Mouse (Mus musculus) heart, embryonic 11.5 days (tissue): ENCODE results near the gene Rps19bp1. TPM values are rescaled to one million over a fixed set of nuclear protein-coding genes. Genes with fewer than 3 reads are reported as not detected.

ENCODE experiments used
- ATAC-seq: fragments of 200-750 bp; cut with Nextera tagmentation; replicated peaks from 2 replicates; pipeline ENCODE4 v1.8.0; 2017; ENCODE audit warnings: moderate library complexity; ENCODE audit not compliant: insufficient number of reproducible peaks, low FRiP score, low TSS enrichment
- H3K27ac ChIP-seq: fragments of 300-500 bp; sonication (generic); 2 replicates; pipeline ENCODE4 v1.5.1; 2014; ENCODE audit warnings: mild to moderate bottlenecking, low read depth, low read length
- H3K27me3 ChIP-seq: fragments of 300-500 bp; sonication (generic); 2 replicates; pipeline ENCODE4 v1.6.1; 2014; ENCODE audit warnings: mild to moderate bottlenecking, low read length, mixed read lengths; ENCODE audit not compliant: control insufficient read depth, insufficient read depth
- H3K36me3 ChIP-seq: fragments of 300-500 bp; sonication (generic); 2 replicates; pipeline ENCODE4 v1.6.1; 2014; ENCODE audit warnings: mild to moderate bottlenecking, low read length, moderate library complexity, mixed read lengths; ENCODE audit not compliant: control insufficient read depth, insufficient read depth
- H3K4me1 ChIP-seq: fragments of 300-500 bp; sonication (generic); 2 replicates; pipeline ENCODE4 v1.6.1; 2014; ENCODE audit warnings: low read length; ENCODE audit not compliant: control insufficient read depth, insufficient read depth
- H3K4me2 ChIP-seq: fragments of 300-500 bp; sonication (generic); 2 replicates; pipeline ENCODE4 v1.6.1; 2014; ENCODE audit warnings: mild to moderate bottlenecking, moderate library complexity
- H3K4me3 ChIP-seq: fragments of 300-500 bp; sonication (generic); 2 replicates; pipeline ENCODE4 v1.5.1; 2014; ENCODE audit warnings: low read depth, low read length
- H3K9ac ChIP-seq: fragments of 300-500 bp; sonication (generic); 2 replicates; pipeline ENCODE4 v1.6.1; 2014; ENCODE audit warnings: mild to moderate bottlenecking, low read depth, low read length, moderate library complexity
- H3K9me3 ChIP-seq: fragments of 300-500 bp; sonication (generic); replicated peaks from 2 replicates; pipeline ENCODE4 v1.6.1; 2016; ENCODE audit warnings: low read length; ENCODE audit not compliant: control insufficient read depth
- WGBS: fragments of 180-500 bp; shearing (Covaris S2); extraction: QIAGEN DNeasy Blood & Tissue Kit; methylation state at CpG from one replicate; pipeline ENCODE4 v1.1.7; 2014; ENCODE audit not compliant: insufficient replicate concordance; 5-methylcytosine and 5-hydroxymethylcytosine counted together
- polyA plus RNA-seq: library from polyadenylated mRNA; unstranded; fragments of >200 nt; fragmentation: Nextera tagmentation; extraction: Ambion mirVana; gene quantifications from 2 replicates; pipeline ENCODE4 v1.2.1, GENCODE M21; 2014

The Rps19bp1 gene
- polyA plus RNA-seq, 1 experiment from 2014 or later = 53.8 TPM

- ATAC-seq = no peak
- Histone ChIP-seq H3K27ac (0 out of 2 replicates have a peak overlapping the region, but pooled peaks have one; percentile 38), H3K36me3 (peaks cover 5% of the 10 kb centered on the region; the same call in 1 of the 2 replicates), H3K4me1 (peaks cover 9% of the 10 kb centered on the region), H3K9me3 (no peaks in the 10 kb centered on the region), H3K27me3 (no peaks in the 10 kb centered on the region), H3K4me2 (peak overlapping the region; percentile 68), H3K4me3 (no peak overlapping the region), H3K9ac (peak overlapping the region; percentile 94; the same call in 1 of the 2 replicates)
- 69% methylated on average over 4 of the region's 4 CpGs for WGBS
Measured at GRCm38 (mm10) chr15:80233053-80233452, 31.1 kb downstream of the Rps19bp1 start.

GRCm38 (mm10) chr15:80232331-80232730 is 31.8 kb downstream of the Rps19bp1 start:
- WGBS = 65% methylated on average over 2 of the region's 2 CpGs

GRCm38 (mm10) chr15:80228071-80228800 is 35.9 kb downstream of the Rps19bp1 start:
- H3K9me3 ChIP-seq = no peaks in the 10 kb centered on the region
- H3K4me1 ChIP-seq = peaks cover 4% of the 10 kb centered on the region
- no peaks in the 10 kb centered on the region for H3K36me3 ChIP-seq
- H3K27me3 ChIP-seq = no peaks in the 10 kb centered on the region
- WGBS = 72% methylated on average over 17 of the region's 17 CpGs
- no peak overlapping the region for H3K9ac ChIP-seq
- no peak overlapping the region for H3K4me2 ChIP-seq
- no peak overlapping the region for H3K4me3 ChIP-seq
- no peak for ATAC-seq
- H3K27ac ChIP-seq = no peak overlapping the region

More at GRCm38 (mm10) chr15:80232331-80232730, 31.8 kb downstream of the Rps19bp1 start:
- Histone ChIP-seq H3K27ac (no peak overlapping the region), H3K9me3 (no peaks in the 10 kb centered on the region), H3K4me2 (no peak overlapping the region), H3K27me3 (no peaks in the 10 kb centered on the region), H3K9ac (no peak overlapping the region), H3K4me3 (no peak overlapping the region), H3K4me1 (peaks cover 9% of the 10 kb centered on the region), H3K36me3 (0 out of 2 replicates have a peak, but pooled peaks cover 2% of the 10 kb centered on the region)
- no peak for ATAC-seq

- H3K27ac ChIP-seq = no peak overlapping the region
- WGBS = 47% methylated on average over 2 of the region's 2 CpGs
- no peak overlapping the region for H3K9ac ChIP-seq
- no peaks in the 10 kb centered on the region for H3K36me3 ChIP-seq
- ATAC-seq = no peak
- H3K9me3 ChIP-seq = no peaks in the 10 kb centered on the region
- no peak overlapping the region for H3K4me2 ChIP-seq
- H3K27me3 ChIP-seq = no peaks in the 10 kb centered on the region
- no peak overlapping the region for H3K4me3 ChIP-seq
- H3K4me1 ChIP-seq = peaks cover 7% of the 10 kb centered on the region
Measured at GRCm38 (mm10) chr15:80225796-80226195, 38.3 kb downstream of the Rps19bp1 start.

GRCm38 (mm10) chr15:80225208-80225607 is 38.9 kb downstream of the Rps19bp1 start:
- Histone ChIP-seq H3K9me3 (no peaks in the 10 kb centered on the region), H3K36me3 (no peaks in the 10 kb centered on the region), H3K4me1 (peaks cover 7% of the 10 kb centered on the region), H3K9ac (no peak overlapping the region), H3K4me2 (no peak overlapping the region), H3K27me3 (no peaks in the 10 kb centered on the region), H3K4me3 (no peak overlapping the region), H3K27ac (no peak overlapping the region)
- WGBS = 24% methylated on average over 9 of the region's 9 CpGs
- no peak for ATAC-seq

GRCm38 (mm10) chr15:80223751-80224150 is 40.4 kb downstream of the Rps19bp1 start:
- no peak overlapping the region for H3K27ac ChIP-seq
- no peak overlapping the region for H3K9ac ChIP-seq
- H3K27me3 ChIP-seq = no peaks in the 10 kb centered on the region
- 61% methylated on average over 7 of the region's 7 CpGs for WGBS
- no peaks in the 10 kb centered on the region for H3K9me3 ChIP-seq
- H3K4me2 ChIP-seq = no peak overlapping the region; the same call in 1 of the 2 replicates
- H3K36me3 ChIP-seq = no peaks in the 10 kb centered on the region
- ATAC-seq = no peak
- no peak overlapping the region for H3K4me3 ChIP-seq
- peaks cover 7% of the 10 kb centered on the region for H3K4me1 ChIP-seq

- no peaks in the 10 kb centered on the region for H3K9me3 ChIP-seq
- no peak overlapping the region for H3K4me2 ChIP-seq
- no peak overlapping the region for H3K4me3 ChIP-seq
- ATAC-seq = no peak
- H3K9ac ChIP-seq = no peak overlapping the region
- no peaks in the 10 kb centered on the region for H3K27me3 ChIP-seq
- H3K36me3 ChIP-seq = no peaks in the 10 kb centered on the region
- WGBS = 62% methylated on average over 8 of the region's 8 CpGs
- H3K4me1 ChIP-seq = peaks cover 7% of the 10 kb centered on the region
- no peak overlapping the region for H3K27ac ChIP-seq
Measured at GRCm38 (mm10) chr15:80221031-80221430, 43.1 kb downstream of the Rps19bp1 start.

GRCm38 (mm10) chr15:80219705-80220657 is 44.1 kb downstream of the Rps19bp1 start:
- H3K27me3 ChIP-seq = no peaks in the 10 kb centered on the region
- H3K4me3 ChIP-seq = no peak overlapping the region
- no peaks in the 10 kb centered on the region for H3K9me3 ChIP-seq
- no peak overlapping the region for H3K27ac ChIP-seq
- ATAC-seq = no peak
- no peaks in the 10 kb centered on the region for H3K36me3 ChIP-seq
- H3K9ac ChIP-seq = no peak overlapping the region
- peaks cover 7% of the 10 kb centered on the region for H3K4me1 ChIP-seq
- H3K4me2 ChIP-seq = peak overlapping the region; percentile 23
- 60% methylated on average over 4 of the region's 4 CpGs for WGBS
